Mouse (Mus musculus) urinary bladder, postnatal 25 days (tissue): ENCODE results near the gene Sorcs3.

Source experiments
- DNase-seq: peaks from one replicate; pipeline ENCODE4 v3.0.0; 2022; ENCODE audit warnings: low spot score

Sorcs3 gene

DNA sequence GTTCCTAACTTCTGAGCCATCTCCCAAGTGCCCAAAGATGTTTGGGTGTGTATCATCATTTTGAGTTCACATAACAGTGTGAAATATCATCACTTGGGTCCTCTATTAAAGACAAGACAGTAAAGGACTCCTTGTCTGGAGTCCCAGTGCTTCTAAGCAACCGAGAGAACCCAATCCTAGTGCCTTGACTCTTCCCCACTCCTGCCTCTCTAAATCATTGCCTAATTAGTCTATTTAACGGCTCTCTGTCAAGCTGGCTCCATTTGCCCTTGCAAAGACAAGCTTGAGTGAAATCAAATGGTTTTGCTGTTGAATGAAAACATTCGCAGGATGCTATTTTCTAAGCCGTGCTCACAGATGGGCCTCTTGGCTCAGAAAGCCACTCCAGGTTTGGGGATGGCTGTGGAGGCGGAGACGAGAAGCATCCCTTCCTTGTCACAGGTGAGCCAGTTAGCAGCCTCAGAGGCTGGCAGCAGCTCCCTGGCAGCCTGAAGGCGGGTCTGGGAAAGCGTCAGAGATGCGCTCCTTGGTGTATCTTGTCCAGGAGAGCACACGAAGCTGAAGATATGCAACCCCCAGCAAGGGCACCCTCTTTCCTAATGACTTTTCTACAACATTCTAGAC lies 79.9 kb downstream of the Sorcs3 start:
- DNase-seq = no peak

DNA sequence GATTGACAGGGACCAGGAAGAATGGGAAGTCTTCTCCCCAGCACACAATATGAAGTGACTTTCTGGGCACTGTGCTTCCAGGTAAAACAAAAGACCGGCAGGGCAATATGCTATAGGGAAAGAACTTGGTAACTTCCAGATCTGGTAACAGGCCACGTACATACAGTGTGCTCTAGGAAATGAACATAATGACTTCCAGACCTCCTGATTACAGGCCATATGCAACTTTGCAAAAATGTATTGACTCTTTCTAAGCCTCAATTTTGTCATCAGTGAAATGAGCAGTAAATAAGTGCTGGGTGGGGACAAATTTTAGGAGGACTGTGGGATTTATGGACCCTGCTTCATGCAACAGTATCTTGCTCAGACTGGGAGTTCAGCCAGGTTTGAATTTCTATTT lies 88.4 kb downstream of the Sorcs3 start:
- DNase-seq = no peak

DNA sequence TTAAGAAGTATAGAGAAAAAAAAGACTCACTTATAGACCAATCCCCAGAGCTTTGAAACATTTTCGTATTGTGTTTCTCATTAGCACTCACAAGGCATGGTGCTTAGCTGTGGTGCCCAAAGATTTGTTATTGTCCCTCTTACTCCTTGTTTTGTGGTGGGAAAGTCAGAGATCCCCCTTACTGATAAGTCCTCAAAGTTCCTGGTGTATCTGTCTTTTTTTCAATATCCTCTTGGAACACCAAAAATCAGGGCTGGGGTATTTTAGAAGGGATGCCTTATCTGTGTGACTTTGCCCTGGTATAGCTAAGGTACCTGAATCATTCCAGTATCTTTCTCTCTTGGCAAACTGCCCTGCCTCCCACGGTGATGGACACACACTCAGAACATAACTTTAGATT lies 92.6 kb downstream of the Sorcs3 start:
- DNase-seq = no peak

DNA sequence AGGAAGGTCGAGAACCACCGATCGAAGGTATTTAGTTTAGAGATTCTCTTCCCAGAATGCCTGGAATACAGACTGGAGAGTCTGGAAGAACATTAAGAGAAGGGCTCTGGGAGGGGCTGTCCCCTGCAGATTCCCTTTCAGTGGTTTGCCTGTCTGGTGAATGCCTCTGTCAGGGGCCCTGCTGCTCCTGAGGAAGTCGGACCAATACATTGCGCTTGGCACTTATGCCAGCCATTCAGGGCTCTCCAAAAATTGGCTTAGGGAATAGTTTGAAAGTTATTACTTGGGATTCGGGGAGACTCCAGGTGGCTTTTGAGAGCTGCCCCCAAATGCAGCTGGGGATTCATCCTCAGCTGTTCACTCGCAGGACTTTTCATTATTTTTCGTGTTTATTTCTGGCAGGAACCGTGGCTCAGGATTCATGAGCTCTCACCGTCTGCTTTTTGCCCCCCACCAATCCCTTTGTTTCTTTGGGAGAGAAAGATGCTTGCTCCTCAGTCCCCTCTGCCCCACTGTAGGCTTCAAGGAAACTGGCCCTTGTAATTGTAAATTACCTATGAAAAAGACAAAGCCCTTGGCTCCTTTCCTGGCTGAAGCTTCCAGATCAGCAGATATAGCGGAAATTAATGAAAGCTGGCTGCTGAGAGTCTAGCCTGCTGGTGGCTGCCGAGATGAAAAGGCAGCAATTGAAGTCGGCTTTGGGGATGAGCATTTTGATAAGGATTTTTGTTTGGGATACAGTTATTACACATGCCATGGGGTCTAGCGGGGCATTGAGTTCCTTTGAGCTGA lies 94.8 kb downstream of the Sorcs3 start:
- DNase-seq = no peak

DNA sequence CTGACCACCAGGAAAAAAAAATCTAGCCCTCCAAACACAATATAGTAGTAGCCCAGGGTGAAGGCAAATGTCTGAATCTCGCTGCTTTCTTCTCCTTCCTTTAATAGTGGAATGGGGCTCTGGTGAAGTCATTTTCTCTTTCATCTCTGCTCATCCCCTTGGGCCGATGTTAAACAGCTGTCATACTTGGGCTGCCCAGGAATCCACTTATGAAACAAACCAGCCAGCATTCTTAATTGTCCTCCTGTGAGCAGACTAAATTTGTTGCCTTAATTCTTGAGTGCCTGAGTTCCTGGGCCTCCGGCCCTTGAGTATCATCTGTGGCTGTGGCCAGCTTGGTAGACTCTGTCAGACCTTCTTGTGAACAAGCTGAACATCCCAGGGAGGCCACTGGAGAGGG lies 95.5 kb downstream of the Sorcs3 start:
- no peak for DNase-seq

DNA sequence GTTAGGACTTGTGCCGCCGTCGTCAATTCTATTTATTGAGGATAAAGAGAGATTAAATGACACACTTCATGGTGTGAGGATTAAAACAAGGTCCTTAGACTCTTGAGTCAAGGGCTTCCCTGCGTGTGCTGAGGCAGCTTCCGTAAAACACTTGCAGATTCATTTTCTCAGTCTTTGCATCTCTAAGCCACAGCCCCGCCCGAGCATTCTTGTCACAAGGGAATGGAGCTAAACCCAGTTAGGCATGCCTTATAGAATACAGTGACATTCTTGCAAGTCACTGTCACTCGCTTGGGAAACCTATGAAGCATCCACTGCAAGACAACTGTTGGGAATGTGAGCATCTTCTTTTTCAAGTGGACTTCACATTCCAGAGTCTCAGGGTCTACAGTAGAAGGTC lies 102.5 kb downstream of the Sorcs3 start:
- DNase-seq = no peak

DNA sequence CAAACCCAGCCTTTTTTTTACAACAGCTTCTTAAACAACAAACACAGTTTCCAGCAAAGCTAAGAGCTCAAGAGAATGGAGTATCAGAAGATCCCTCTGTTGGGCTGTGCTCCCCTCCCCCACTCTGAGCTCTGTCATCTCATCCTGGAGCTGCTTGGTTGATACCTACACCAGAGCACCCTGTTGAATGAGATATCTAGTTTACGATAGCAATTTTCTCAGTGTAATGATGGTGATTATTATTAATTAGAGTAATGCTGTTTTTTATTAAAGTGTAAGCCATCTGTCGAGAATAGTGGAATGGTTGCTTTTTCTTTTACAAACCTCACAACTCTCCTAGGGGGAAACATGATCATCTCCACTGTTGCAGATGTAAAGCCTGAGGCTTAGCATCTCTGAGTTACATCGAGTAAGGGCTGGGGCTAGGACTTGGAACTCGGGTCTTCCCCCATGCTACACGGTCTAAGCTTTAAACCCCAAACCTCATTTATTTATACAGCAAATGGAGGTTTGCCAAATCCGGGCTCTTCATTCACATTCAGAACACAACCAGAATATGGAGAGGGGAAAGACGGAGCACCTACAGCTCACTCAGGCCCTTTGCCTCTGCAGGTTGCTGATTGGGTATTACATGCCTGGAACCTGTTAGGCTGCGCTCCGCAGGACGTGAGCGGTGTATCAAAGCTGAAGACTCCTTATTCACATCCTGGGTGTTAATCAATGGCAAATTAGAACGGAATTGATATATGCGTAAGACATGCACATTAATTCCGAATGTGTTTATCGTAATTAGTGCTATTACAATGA lies 103.9 kb downstream of the Sorcs3 start:
- DNase-seq = no peak

DNA sequence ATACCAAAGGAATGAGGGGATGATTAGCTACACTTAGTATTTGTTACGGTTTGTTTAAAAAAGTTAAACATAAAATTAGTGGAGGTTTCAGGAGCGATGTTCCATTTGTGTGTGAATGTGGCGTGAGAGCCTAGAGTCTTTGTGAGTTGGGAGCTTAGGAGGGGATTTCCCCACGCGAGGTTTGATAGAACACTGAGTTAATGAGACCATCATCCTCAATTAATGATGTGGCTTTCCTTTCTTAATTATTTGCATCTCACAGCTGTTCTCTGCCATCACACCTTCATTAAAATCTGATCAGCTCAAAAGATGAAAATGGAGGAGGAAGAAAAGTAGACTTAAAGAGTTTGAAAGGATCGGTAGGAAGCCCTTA lies 104.5 kb downstream of the Sorcs3 start:
- DNase-seq = no peak

DNA sequence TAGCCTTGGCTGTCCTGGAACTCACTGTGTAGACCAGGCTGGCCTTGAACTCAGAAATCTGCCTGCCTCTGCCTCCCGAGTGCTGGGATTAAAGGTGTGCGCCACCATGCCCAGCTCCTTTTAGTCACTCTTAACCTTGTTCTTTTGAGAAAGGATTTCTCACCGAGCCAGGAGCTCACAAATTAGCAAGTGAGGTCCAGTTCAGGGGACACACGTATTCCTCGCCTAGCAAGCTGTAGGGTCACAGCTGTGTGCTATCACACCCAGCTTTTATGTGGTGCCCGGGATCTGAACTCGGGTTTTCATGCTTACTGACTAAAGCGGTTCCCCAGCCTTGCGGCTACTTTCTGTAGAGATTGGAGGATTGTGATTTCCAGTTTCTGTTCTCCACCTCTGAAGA lies 108.0 kb downstream of the Sorcs3 start:
- DNase-seq = no peak

DNA sequence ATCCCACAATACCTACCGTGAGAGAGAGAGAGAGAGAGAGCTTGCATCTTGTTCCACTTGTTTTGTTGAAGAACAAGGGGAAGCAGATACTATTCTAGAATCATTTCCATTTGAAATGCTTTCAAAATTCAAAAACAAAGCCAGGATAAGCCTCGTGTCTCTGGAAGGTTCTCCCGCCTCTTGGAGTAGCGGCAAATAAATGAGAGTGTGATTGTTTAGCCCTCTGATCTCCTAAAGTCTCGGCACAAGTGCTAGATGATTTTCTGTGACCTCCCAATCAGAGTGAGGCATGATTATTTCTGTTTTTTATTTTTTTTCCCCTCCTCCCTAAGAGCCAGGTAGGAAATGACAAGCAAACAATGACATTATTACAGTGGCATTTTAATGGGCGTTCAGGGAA lies 121.3 kb downstream of the Sorcs3 start:
- no peak for DNase-seq

DNA sequence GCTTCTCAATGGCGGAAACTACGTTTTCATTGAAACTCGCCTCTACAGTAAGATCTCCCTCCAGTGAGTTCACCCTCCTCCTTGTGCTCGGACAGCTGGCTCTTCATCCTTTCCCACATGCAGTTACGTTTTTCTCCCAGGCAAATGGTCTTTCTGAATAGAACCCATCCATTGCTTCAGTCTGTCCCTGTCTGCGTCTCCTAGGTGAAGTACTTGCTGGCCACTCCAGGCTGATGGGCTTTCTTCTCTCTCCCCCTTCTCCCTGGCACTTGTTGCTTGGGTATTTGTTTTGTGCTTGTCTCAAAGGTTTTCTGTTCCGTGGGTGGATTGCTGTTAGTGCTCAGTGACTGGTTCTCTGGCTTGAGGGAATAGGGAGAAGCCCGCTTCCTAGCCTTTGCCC lies 122.3 kb downstream of the Sorcs3 start:
- no peak for DNase-seq

DNA sequence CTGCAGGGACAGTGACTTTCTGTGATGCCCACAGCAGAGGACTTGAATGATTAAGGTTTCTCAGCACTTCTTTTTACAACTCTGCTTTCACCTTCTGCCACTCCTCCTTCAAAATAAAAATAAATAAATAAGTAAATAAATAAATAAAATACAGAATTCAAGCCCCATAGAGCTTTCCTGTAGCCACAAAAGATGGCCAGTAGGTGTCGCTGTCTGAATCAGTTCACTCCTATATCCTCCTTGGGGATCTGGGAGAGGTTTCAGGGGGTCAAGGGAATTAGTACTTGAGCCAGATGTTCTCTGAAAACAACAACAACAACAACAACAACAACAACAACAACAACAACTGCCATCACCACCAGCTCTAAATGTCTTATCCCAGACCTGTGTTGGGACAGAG lies 125.8 kb downstream of the Sorcs3 start:
- no peak for DNase-seq

DNA sequence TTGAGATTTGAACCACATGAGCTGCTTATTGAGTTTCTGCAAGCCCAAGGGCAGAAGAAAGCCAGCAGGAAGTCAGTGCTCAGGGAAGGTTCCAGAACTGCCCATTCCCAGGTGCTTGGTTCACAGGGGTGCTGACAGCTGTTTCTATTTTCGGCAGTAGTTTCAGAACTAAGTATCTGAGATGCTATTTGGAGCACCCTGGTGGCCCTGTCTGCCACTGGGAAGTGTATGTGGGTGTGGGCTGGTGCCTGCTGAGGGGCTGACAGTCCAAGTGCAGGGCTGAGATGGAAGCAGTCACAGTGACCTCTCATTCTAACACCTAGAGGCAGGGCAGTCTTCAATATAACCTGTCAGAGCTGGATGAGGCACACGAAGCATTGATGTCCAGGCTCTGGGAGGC lies 127.3 kb downstream of the Sorcs3 start:
- no peak for DNase-seq

DNA sequence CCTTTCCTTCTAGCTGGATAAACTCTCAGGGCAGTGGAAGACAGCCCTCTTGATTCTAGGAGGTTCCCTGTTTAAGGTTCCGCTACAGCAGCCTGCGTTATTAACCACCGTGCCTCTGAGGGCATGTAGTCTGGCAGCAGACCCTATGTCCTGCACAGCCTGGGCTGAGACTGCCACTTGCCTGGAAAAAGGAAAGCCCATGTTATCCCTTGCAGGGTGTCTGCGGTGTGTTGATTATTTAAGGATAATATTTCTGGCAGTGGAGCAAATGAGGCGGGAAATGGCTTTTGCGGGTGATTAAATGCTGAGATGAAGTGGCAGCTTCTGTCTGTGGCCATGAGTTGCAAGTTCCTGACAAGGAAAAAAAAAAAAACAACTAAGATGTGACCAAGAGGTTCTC lies 131.6 kb downstream of the Sorcs3 start:
- no peak for DNase-seq

DNA sequence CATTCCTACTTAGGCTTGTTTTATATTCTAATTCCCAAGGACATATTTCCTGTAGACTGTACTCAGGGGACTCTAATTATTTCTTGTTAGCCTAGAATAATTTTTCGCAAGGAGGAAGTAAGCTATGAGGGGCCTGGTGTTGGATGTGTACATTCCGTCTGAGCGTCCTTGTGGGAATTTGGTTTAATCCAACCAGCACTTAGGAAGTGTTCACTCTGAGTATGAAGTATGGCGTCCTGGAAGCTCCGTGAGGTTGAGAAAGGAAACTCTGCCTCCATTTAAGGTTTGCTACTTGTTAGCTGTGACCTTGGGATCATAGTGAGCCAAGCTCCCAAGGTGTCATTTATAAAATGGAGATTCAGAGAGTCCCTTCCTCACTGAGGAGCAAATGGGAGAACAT lies 132.3 kb downstream of the Sorcs3 start:
- no peak for DNase-seq

DNA sequence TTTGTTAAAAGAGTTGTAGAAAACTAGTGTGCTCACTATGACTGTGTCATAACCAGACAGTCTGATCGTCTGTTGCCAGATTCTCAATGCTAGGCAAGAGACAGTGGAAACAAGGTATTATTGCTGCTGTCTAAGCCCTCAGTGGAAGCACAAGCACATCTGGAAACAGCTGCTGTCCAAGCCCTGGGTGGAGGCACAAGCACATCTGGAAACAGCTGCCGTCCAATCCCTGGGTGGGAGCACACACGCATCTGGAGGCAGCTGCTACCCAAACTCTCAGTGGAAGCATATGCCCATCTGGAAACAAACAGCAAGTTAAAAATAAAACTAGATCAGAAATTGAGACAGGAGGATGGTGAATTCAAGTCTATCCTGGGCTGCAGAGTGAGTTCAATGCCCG lies 136.9 kb downstream of the Sorcs3 start:
- DNase-seq = no peak

DNA sequence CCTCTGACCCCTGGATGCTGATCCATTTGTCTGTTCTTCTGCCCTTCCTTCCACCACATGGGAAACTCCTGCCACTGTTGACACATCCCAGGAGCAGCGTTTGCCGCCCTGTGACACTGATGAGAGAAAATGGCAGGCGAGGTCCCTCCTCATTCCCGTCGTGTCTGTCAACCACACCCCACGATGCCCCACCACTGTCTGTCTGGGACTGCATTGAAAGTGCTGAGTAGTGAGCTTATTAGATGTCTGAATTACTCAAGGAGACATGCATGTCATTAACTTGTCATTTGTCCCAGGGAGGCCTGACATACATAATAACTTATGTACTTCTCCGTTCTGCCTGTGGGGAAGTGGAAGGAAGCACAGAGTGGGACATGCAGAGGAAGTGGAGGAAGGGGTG lies 137.6 kb downstream of the Sorcs3 start:
- no peak for DNase-seq

DNA sequence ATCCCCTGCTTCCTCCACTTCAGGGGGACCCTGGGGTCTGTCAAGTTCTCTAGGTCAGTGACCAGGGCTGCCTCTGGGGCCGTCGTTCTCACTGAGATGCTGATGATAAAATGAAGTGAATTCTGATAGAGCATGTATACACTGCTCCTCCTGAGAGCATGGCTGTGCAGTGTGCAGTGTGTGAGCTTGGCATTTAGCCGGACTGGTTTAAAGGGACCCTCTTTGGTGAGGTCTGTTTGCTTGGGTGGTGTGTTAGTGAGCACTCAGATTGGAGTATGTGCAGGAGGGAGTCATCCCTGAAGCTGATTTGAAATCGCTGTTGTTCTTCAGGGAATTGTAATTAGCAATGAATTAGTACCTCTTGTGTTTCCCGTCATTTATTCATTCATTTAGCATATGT lies 141.3 kb downstream of the Sorcs3 start:
- no peak for DNase-seq

DNA sequence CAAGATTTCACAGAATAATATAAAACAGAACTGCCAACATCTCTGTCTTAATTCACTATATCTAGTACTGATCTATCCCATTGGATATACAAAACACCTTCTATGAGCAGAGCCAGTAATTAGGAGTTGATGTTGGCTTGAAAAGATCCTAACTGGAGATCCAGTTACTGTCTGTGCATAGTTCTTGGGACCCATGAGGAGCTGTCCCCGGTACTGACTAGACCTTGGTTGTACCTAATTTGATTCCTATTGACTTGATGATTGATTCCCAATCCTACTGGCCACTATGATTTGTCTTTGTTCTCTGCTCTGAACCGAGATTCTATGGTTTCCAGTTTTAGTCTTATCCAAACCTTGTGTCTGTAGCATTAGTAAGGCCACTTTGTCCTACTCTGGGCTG lies 151.0 kb downstream of the Sorcs3 start:
- no peak for DNase-seq

DNA sequence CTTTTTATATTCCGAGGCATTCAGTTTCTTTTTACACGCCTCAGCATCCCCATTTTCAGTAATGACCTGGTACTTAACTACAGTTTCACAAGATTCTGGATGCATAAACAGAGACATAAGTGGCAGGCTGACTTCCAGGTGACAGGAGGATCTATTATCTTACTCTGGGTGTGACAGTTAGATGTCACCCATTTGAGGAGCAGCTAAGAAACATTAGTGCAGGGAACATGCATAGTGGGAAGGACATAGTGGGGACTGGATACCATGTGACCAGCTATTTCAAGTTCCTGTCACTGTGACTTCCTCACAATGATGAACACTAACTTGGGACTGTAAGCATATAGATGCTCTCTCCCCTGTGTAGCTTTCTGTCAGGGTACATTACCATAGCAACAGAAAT lies 156.3 kb downstream of the Sorcs3 start:
- no peak for DNase-seq

DNA sequence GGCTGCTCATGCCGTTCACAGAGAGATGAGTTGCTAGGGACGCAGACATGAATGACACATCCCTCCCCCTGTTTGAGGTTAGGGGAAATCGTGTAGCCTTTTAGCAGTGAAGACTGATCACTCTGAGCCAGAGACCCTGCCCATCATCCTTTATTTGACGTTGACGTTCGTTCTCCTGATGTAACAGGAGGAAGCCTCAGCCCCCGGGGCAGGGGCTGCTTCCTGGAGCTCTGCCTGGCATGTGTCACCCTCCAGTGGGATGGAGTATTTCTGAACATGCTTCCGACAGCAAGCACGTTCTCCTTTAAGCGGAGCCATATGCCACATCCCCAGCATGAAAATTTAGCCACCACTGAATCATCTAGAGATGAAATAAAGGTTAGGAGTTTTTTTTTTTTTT lies 162.2 kb downstream of the Sorcs3 start:
- DNase-seq = no peak

DNA sequence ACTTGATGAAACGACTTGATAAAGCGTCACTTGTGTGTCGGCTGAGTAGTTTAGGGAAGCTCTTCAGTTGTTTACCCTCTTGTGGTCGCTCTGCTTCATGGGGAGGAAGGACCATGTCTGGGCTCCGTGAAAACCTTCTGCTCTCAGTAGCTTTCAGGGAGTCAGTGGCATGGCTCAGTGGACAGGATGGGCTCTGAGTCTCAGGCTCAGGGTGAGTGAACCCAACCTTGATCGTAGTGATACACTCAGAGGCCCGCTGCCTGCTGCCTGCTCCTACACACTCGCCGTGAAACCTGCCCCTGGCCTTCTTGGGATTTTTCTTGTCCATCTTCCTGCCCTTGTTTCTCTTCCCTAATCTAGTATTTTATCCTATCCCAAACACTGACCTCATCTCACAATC lies 166.0 kb downstream of the Sorcs3 start:
- DNase-seq = no peak

DNA sequence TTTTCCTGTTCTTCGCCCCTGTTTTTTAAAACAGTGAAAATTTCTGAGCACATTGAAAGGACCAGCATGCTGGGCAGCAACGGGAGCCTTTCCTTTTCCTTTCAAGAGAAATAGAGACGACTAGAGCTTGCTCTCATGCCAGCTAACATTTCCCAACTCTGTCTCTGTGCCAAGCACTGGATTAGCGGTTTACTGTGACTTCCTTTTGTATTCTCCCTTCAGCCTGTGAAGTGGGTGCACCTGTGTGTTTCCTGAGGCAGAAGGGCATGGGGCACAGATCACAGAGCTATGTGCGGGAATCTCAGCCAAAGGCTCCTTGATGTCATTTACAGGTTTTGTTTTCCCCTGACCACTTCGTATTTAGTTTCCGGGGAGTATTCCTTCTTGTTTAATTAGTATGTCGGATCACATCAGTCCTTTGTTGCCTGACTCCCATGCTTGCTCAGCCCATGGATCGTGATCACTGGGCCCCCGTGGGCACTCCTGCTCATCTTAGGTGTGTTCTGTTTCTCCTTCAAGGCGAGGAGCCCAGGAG lies 172.2 kb downstream of the Sorcs3 start:
- DNase-seq = no peak
